Mouse (Mus musculus) CH12.LX (cell line): Measurements from ENCODE around the gene Rps18. TPM values are rescaled to one million over a fixed set of nuclear protein-coding genes. Genes with fewer than 3 reads are reported as not detected.

ENCODE experiments used
- DNase-seq: peaks from one replicate; pipeline ENCODE4 v3.0.0-alpha.2; 2013; ENCODE audit errors: extremely low read depth
- H3K27ac ChIP-seq: 2 replicates; pipeline ENCODE4 v1.5.1; 2012; ENCODE audit warnings: low read depth, mild to moderate bottlenecking, control low read depth, moderate library complexity; ENCODE audit not compliant: insufficient read depth
- H3K27me3 ChIP-seq: replicated peaks from 2 replicates; pipeline ENCODE3; 2012; ENCODE audit warnings: inconsistent platforms
- H3K36me3 ChIP-seq, 2 experiments: replicated peaks in 1 of 2; 2 replicates each; pipeline versions ENCODE3 to v1.6.1; 2012; ENCODE audit warnings: inconsistent platforms in 1 of 2, low read length in 1 of 2, mild to moderate bottlenecking in 1 of 2, mixed read lengths in 1 of 2, moderate library complexity in 1 of 2; ENCODE audit not compliant: control insufficient read depth in 1 of 2, insufficient read depth in 1 of 2
- H3K4me1 ChIP-seq, 2 experiments: 2 replicates each; pipeline ENCODE4 v1.6.1; 2012; ENCODE audit warnings: inconsistent platforms in 1 of 2, moderate library complexity in 1 of 2; ENCODE audit not compliant: insufficient read depth in 2 of 2, control insufficient read depth in 1 of 2
- H3K4me2 ChIP-seq: 2 replicates; pipeline ENCODE4 v1.6.1; 2012; ENCODE audit warnings: low read depth, mild to moderate bottlenecking, control low read depth; ENCODE audit not compliant: poor library complexity, insufficient read depth, severe bottlenecking
- H3K4me3 ChIP-seq, 3 experiments: fragments of 150-350 bp in 1 of 3; sonication (generic) in 1 of 3; replicated peaks in 1 of 3; 2 replicates each; pipeline versions ENCODE3 to v1.5.1; 2011 to 2012; ENCODE audit warnings: low read depth in 2 of 3, low read length in 2 of 3, mild to moderate bottlenecking in 2 of 3, moderate library complexity in 2 of 3, control low read depth in 1 of 3, improper control_type of control experiment in 1 of 3, inconsistent platforms in 1 of 3, mixed read lengths in 1 of 3; ENCODE audit not compliant: poor library complexity in 1 of 3
- H3K79me2 ChIP-seq: replicated peaks from 2 replicates; pipeline ENCODE4 v1.6.1; 2012; ENCODE audit warnings: mild to moderate bottlenecking, moderate library complexity; ENCODE audit not compliant: control insufficient read depth, poor library complexity, insufficient read depth, severe bottlenecking; ENCODE audit errors: extremely low read depth
- H3K9ac ChIP-seq: 2 replicates; pipeline ENCODE4 v1.6.1; 2012; ENCODE audit warnings: low read depth, mild to moderate bottlenecking, control low read depth, moderate library complexity; ENCODE audit not compliant: insufficient read depth
- H3K9me3 ChIP-seq: replicated peaks from 2 replicates; pipeline ENCODE3; 2012; ENCODE audit warnings: low read length, inconsistent platforms, mixed read lengths
- CHD1 ChIP-seq: IDR thresholded peaks from 2 replicates; pipeline ENCODE4 v1.6.1; 2012; ENCODE audit warnings: low read depth, low read length, improper control_type of control experiment, inconsistent platforms
- CHD2 ChIP-seq: IDR thresholded peaks from 2 replicates; pipeline ENCODE4 v1.6.1; 2011; ENCODE audit warnings: low read length, improper control_type of control experiment
- CTCF ChIP-seq, 2 experiments: IDR thresholded peaks in 1 of 2; conservative IDR thresholded peaks in 1 of 2; 2 replicates each; pipeline ENCODE4 v1.5.1; 2011 to 2012; ENCODE audit warnings: low read depth in 2 of 2, low read length in 2 of 2, improper control_type of control experiment in 1 of 2, inconsistent platforms in 1 of 2, mild to moderate bottlenecking in 1 of 2, moderate library complexity in 1 of 2
- ELF1 ChIP-seq: IDR thresholded peaks from 2 replicates; pipeline ENCODE4 v1.6.1; 2014; ENCODE audit warnings: low read depth, mild to moderate bottlenecking, inconsistent platforms, low read length, improper control_type of control experiment
- ETS1 ChIP-seq: conservative IDR thresholded peaks from 2 replicates; pipeline ENCODE4 v1.6.1; 2012; ENCODE audit warnings: low read depth, mild to moderate bottlenecking, inconsistent platforms, low read length, improper control_type of control experiment, moderate library complexity
- GABPA ChIP-seq: IDR thresholded peaks from 2 replicates; pipeline ENCODE4 v1.6.1; 2012; ENCODE audit warnings: low read depth, low read length, improper control_type of control experiment, inconsistent platforms; ENCODE audit not compliant: insufficient replicate concordance
- HCFC1 ChIP-seq: IDR thresholded peaks from 2 replicates; pipeline ENCODE4 v1.6.1; 2012; ENCODE audit warnings: low read depth, mild to moderate bottlenecking, inconsistent platforms, low read length, improper control_type of control experiment
- IRF4 ChIP-seq: IDR thresholded peaks from 2 replicates; pipeline ENCODE4 v1.6.1; 2014; ENCODE audit warnings: low read depth, mild to moderate bottlenecking, inconsistent platforms, low read length, improper control_type of control experiment
- JUN ChIP-seq: IDR thresholded peaks from 2 replicates; pipeline ENCODE4 v1.6.1; 2011; ENCODE audit warnings: low read depth, mild to moderate bottlenecking, low read length, improper control_type of control experiment, moderate library complexity; ENCODE audit not compliant: insufficient read depth
- JUND ChIP-seq: conservative IDR thresholded peaks from 2 replicates; pipeline ENCODE4 v1.6.1; 2011; ENCODE audit warnings: low read depth, low read length, improper control_type of control experiment
- KAT2A ChIP-seq: IDR thresholded peaks from 2 replicates; pipeline ENCODE4 v1.6.1; 2012; ENCODE audit warnings: low read length, improper control_type of control experiment, inconsistent platforms; ENCODE audit not compliant: insufficient replicate concordance
- MAFK ChIP-seq: IDR thresholded peaks from 2 replicates; pipeline ENCODE4 v1.6.1; 2011; ENCODE audit warnings: low read length, improper control_type of control experiment; ENCODE audit not compliant: insufficient replicate concordance
- MAX ChIP-seq: IDR thresholded peaks from 2 replicates; pipeline ENCODE4 v1.6.1; 2011; ENCODE audit warnings: low read length, improper control_type of control experiment
- MAZ ChIP-seq: IDR thresholded peaks from 2 replicates; pipeline ENCODE4 v1.6.1; 2012; ENCODE audit warnings: low read depth, mild to moderate bottlenecking, inconsistent platforms, low read length, improper control_type of control experiment, moderate library complexity
- MEF2A ChIP-seq: IDR thresholded peaks from 2 replicates; pipeline ENCODE4 v1.6.1; 2014; ENCODE audit warnings: low read depth, mild to moderate bottlenecking, inconsistent platforms, low read length, improper control_type of control experiment, borderline replicate concordance
- NELFE ChIP-seq: IDR thresholded peaks from 2 replicates; pipeline ENCODE4 v1.6.1; 2011; ENCODE audit warnings: low read depth, low read length, improper control_type of control experiment
- POLR2A ChIP-seq: IDR thresholded peaks from 2 replicates; pipeline ENCODE4 v1.6.1; 2011; ENCODE audit warnings: low read depth, mild to moderate bottlenecking, improper control_type of control experiment, low read length
- RCOR1 ChIP-seq: conservative IDR thresholded peaks from 2 replicates; pipeline ENCODE4 v1.6.1; 2012; ENCODE audit warnings: low read depth, mild to moderate bottlenecking, inconsistent platforms, low read length, improper control_type of control experiment
- SIN3A ChIP-seq: IDR thresholded peaks from 2 replicates; pipeline ENCODE4 v1.6.1; 2012; ENCODE audit warnings: low read length, improper control_type of control experiment, inconsistent platforms
- USF1 ChIP-seq: IDR thresholded peaks from 2 replicates; pipeline ENCODE4 v1.6.1; 2014; ENCODE audit warnings: low read depth, mild to moderate bottlenecking, inconsistent platforms, low read length, improper control_type of control experiment
- ZNF384 ChIP-seq: IDR thresholded peaks from 2 replicates; pipeline ENCODE4 v1.6.1; 2012; ENCODE audit warnings: low read depth, low read length, improper control_type of control experiment, inconsistent platforms
- dilution Hi-C: fragments of 300-500 bp; cut with MboI; formaldehyde crosslinking; loops from 2 replicates; pipeline ENCODE4 v1.14.3; 2020; ENCODE audit warnings: low sequenced_read_pairs; ENCODE audit not compliant: extremely low pct_unique_long_range_greater_than_20kb, extremely low pct_ligation_motif_present
- in situ Hi-C: fragments of 300-500 bp; cut with MboI; formaldehyde crosslinking; loops from 3 replicates; pipeline ENCODE4 v1.14.3; 2019; ENCODE audit warnings: low sequenced_read_pairs, low pct_ligation_motif_present, low pct_unique_long_range_greater_than_20kb, mixed read lengths
- polyA plus RNA-seq: library from polyadenylated mRNA; unstranded; fragments of >175 nt; gene quantifications from 2 replicates; pipeline ENCODE4 v1.2.1, GENCODE M21; 2012; ENCODE audit warnings: low read depth; ENCODE audit not compliant: insufficient read length
- total RNA-seq, 2 experiments: library from RNA; depleted of rRNA; stranded (reverse); fragments of 300-350 nt in 1 of 2; fragments of >200 nt in 1 of 2; gene quantifications; 2 replicates each; pipeline ENCODE4 v1.2.3; 2012 to 2014

Gene Rps18
- total and polyA plus RNA-seq, 3 experiments, result 246 to 991 (median 302) TPM

DNA sequence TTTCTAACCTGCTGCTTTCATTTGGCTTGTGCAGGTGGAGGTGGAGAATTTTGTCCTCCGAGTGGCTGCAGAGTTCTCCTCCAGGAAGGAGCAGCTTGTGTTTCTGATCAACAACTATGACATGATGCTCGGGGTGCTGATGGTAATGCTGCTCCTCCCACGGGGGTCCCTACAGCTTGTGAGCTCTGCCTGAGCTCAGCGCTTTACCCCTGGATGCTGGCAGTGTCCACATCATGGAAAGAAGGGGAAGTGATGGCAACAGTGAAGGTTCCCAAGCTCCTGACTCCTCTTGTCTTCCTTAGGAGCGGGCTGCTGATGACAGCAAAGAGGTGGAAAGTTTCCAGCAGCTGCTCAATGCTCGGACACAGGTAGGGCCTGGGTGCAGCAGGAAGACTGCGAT is 7.1 kb upstream of the Rps18 start:
- in situ Hi-C loops (no loop called here), dilution Hi-C loops (no loop called here)
- no peaks in the 10 kb centered on the region for H3K9me3 ChIP-seq
- DNase-seq, result no peak
- peaks cover 2 to 14% of the 10 kb centered on the region in 2 experiments for H3K4me1 ChIP-seq
- H3K4me3 ChIP-seq, result no peak overlapping the region
- H3K9ac ChIP-seq, result no peak overlapping the region
- H3K4me2 ChIP-seq, result no peak overlapping the region
- peaks cover 63 to 74% of the 10 kb centered on the region in 2 experiments for H3K36me3 ChIP-seq
- no peak overlapping the region for H3K27ac ChIP-seq
- H3K79me2 ChIP-seq, result no peaks in the 10 kb centered on the region
- TF ChIP-seq CHD1, result no peak
- no peak for TF ChIP-seq CHD2
- no peak for TF ChIP-seq ETS1
- no peak for TF ChIP-seq MAFK
- no peak for TF ChIP-seq MAZ
- TF ChIP-seq JUND, result no peak
- no peak for TF ChIP-seq MAX
- no peak for TF ChIP-seq NELFE
- TF ChIP-seq SIN3A, result no peak
- TF ChIP-seq KAT2A, result no peak
- no peak for TF ChIP-seq POLR2A
- no peak for TF ChIP-seq CTCF (conservative IDR thresholded peaks at IDR 0.05 in 1 of 2, IDR thresholded peaks at IDR 0.05 in 1 of 2; ENCODE audit: low read depth in 2 of 2, low read length in 2 of 2)
- no peak for TF ChIP-seq IRF4
- no peak for TF ChIP-seq HCFC1
- TF ChIP-seq USF1, result no peak
- TF ChIP-seq JUN, result no peak
- TF ChIP-seq MEF2A, result no peak
- H3K27me3 ChIP-seq, result no peaks in the 10 kb centered on the region

DNA sequence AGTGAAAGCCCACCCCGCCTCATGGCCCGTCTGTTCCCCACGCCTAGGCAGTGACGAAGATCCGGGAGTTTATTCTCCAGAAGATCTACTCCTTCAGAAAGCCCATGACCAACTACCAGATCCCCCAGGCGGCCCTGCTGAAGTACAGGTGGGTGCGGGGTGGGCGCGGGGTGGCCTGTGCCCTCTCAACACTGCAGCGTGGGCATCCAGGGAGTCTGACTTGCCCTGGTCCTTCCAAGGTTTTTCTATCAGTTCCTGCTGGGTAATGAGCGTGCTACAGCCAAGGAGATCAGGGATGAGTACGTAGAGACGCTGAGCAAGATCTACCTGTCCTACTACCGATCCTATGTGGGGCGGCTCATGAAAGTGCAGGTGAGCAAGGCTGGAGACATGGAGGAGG is 4.1 kb upstream of the Rps18 start:
- no peak overlapping the region for H3K4me2 ChIP-seq
- in situ Hi-C loops (no loop called here), dilution Hi-C loops (no loop called here)
- no peak overlapping the region for H3K4me3 ChIP-seq
- H3K27me3 ChIP-seq, result no peaks in the 10 kb centered on the region
- H3K9ac ChIP-seq, result no peak overlapping the region
- peaks cover 50 to 55% of the 10 kb centered on the region in 2 experiments for H3K36me3 ChIP-seq
- H3K4me1 ChIP-seq, result peaks cover 5 to 21% of the 10 kb centered on the region in 2 experiments
- H3K9me3 ChIP-seq, result no peaks in the 10 kb centered on the region
- no peak for TF ChIP-seq ELF1
- TF ChIP-seq GABPA, result no peak
- no peak for TF ChIP-seq CHD2
- no peak for TF ChIP-seq RCOR1
- TF ChIP-seq KAT2A, result no peak
- no peak for TF ChIP-seq SIN3A
- no peak for TF ChIP-seq ETS1
- TF ChIP-seq NELFE, result no peak
- TF ChIP-seq ZNF384, result no peak
- peaks cover 12% of the 10 kb centered on the region for H3K79me2 ChIP-seq
- no peak overlapping the region for H3K27ac ChIP-seq
- DNase-seq, result no peak
